Mouse (Mus musculus): ENCODE data around the gene Prm3.

The Prm3 gene

GRCm38 (mm10) chr16:10773543-10773942 is 17.2 kb downstream of the Prm3 start:
- in situ Hi-C loops (cut with MboI, MseI) = loop anchor here (5.0 kb wide), 1 partner anchor 111 kb away; no protein-coding TSS in a partner anchor

GRCm38 (mm10) chr16:10771769-10772510 is 18.8 kb downstream of the Prm3 start:
- in situ Hi-C loops (cut with MboI, MseI) = loop anchor here (5.0 kb wide), 1 partner anchor 110 kb away; no protein-coding TSS in a partner anchor

DNA sequence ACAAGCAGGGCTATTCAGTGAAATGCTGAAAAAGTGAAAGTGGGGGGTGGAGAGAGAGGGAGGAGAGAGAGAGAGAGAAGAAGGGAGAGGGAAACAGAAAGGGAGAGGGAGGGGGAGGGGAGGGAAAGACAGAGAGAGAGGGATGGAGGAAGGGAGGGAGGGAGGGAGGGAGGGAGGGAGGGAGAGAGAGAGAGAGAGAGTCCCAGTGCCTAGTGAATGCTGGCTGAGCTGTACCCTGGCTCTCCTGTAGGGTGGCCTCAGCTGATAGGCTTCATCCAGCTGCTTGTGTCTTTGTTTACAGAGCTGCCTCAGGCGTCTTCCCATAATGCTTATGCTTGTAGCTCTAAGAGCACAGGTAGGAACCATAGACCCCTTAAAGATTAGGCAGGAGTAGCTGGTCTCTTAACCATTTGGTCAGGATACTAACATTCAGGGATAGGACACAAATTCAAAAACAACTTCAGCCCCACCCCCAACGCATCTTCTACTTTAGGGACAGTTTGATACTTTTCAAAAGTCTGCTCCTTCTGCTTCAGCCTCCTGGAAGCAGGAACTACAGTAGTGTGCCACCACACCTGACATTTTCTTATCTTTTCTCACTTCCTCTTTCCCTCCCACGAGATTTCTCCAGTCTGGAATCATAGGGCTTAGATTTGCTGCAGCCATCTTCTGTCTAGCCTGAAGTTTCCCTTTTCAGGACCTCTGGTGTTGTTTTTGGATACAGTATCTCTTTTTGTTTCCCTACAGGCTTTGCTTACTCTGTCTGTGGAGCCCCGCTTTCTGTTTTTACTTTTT is 20.0 kb downstream of the Prm3 start:
- in situ Hi-C loops (cut with MboI, MseI) = loop anchor here (5.0 kb wide), 1 partner anchor 108 kb away; no protein-coding TSS in a partner anchor

- in situ Hi-C loops (cut with MboI, MseI) = loop anchor here (5.0 kb wide), 1 partner anchor 107 kb away; no protein-coding TSS in a partner anchor
These were observed 21.1 kb downstream of the Prm3 start for GRCm38 (mm10) chr16:10769661-10770060.

GRCm38 (mm10) chr16:10768821-10769220 is 21.9 kb downstream of the Prm3 start:
- in situ Hi-C loops (cut with MboI, MseI) = no loop called here

DNA sequence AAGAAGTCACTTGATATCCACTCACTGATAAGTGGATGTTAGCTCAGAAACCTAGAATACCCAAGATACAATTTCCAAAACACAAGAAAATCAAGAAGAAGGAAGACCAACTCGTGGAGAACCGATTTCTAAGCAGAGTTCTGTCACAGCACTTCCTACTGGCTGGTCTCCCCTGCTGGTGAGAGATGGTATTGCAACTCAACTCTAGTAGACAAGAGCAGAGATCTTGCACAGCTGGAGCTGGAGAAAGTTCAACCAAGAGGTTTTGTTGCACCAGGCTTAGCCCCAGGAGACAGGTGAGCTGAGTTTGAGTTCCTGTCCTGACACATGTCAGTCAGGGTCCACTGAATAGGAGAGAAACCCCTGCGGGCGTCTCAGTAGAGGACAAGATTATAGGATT is 23.6 kb downstream of the Prm3 start:
- in situ Hi-C loops (cut with MboI, MseI) = no loop called here

DNA sequence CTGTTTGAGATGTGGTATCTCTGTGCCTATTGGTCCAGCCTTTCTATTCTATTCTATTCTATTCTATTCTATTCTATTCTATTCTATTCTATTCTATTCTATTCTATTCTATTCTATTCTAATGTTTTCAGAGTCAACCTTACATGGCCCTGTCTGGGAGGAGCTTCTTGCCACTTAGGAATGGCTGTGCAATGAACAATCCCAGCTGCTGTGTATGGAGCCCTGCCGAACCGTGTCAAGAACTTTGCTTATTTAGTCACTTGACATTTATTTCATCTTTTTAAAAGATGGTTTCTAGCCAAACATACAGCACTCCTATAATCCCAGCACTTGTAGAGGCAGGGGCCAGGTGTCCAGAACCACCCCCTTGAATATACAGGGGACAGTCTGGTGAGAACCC is 26.4 kb downstream of the Prm3 start:
- in situ Hi-C loops (cut with MboI, MseI) = no loop called here

DNA sequence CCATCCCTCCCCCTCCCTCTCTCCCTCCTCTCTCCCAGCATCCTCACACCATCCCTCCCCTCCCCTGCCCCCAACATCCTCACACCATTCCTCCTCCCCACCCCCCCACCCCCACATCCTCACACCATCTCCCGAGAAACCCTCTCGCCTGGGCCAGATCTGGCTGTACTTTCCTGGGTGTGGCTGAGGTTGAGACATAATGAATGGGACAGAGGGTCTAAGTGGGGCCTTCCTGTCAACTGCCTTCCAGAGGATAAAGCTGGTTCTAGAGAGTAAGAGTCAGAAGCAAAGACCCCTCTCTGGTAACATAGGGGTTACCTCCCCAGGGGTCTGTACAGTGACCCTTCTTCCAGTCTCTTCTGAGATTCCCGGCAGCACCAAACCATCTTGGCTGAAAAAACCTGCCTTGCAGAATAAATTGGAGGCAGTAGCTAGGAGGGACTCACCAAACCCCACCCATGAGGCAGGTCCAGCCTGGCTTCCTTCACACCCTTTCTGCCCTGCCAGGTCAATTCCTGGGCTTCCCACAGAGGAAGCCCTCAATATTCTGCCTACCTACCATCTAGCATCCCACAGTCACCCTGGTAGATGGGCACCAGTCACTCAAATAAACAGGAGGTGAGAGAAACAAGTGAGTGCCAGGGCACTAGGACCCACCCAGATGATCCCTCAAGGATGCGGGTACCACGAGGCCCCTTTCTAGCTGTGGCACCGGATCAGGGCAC is 27.0 kb downstream of the Prm3 start:
- in situ Hi-C loops (cut with MboI, MseI) = no loop called here

DNA sequence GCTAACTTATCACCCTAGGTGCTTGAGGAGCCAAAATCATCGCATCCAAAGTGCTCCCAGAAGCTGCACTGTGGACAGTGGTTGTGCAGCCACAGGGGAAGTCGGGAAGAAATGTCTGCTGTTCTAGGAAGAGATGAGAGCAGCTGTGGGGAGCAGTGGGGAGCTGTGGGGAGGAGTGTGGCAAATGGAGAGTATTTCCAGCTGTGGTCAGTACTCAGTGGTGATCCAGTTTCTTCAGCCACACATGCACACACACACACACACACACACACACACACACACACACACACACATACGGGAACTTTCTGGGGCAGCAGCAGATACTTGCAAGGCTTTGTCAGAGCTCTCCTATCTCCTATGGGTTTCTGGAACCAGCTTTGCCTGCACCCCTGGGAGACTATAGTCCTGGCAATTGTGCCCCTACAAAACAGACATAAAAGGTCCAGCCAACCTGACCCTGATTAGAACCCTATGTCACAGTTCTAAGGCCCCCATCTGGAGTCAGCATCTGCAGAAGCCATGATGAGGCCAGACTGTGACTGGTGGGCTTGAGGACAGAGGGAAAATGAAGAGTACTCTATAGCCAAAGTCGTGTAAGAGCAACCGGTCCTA is 28.0 kb downstream of the Prm3 start:
- in situ Hi-C loops (cut with MboI, MseI) = no loop called here

DNA sequence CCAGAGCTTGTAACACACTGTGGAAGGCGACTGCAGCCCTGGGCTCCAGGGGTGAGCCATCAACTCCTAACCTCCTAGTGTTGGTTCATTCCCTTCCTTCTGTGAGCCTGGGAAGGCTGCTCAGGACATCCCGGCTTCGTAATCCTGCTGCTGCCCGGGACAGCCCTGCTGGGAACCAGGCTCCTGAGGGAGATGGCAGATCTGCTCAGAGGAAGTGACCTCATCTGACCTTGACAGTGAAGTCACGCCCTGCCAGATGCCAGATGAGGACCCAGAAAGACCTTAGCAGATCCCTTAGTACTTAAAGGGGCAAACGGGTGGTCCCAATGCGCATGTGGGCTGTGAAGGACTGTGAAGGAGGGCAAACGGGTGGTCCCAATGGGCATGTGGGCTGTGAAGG is 29.5 kb downstream of the Prm3 start:
- in situ Hi-C loops (cut with MboI, MseI) = no loop called here

DNA sequence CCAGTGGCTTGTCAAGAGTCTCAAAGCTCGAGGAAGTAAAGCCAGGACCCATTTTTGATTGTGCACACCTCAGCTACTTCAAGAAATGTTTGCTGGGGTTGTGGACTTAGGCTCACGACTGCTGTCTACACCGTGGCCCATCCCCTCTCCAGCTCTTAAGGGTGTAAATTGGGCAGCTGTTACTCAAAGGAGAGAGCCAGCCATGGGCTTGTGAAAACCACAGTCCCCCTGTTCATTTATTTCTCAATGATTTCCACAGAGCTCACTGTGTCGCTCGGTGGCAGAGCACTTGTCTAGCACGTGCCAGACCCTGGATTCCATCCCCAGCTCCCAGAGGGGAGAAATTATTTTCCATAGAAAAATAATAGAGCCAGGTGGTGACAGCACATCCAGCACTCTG is 34.5 kb downstream of the Prm3 start:
- in situ Hi-C loops (cut with MboI, MseI) = no loop called here

GRCm38 (mm10) chr16:10754521-10755296 is 36.0 kb downstream of the Prm3 start:
- in situ Hi-C loops (cut with MboI, MseI) = no loop called here

GRCm38 (mm10) chr16:10749824-10750223 is 40.9 kb downstream of the Prm3 start:
- in situ Hi-C loops (cut with MboI, MseI) = no loop called here

DNA sequence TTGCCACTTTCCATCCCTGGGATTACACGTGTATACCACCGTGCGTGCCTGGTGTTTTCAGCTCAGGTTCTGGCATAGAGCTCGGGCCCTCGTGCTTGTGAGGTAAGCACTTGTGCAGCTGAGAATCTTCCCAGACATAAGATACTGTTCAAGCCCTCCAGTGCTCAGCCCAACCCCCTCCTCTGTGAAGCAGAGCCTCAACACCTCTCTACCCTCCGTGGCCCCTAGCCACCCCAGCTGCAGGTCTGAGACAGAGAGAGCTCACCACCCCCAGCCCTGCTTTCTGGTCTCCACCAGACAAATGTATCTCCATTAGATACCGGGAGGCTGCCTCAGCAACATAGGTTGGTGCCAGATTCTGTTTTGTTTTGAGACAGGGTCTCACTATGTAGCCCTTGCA is 41.5 kb downstream of the Prm3 start:
- in situ Hi-C loops (cut with MboI, MseI) = no loop called here

DNA sequence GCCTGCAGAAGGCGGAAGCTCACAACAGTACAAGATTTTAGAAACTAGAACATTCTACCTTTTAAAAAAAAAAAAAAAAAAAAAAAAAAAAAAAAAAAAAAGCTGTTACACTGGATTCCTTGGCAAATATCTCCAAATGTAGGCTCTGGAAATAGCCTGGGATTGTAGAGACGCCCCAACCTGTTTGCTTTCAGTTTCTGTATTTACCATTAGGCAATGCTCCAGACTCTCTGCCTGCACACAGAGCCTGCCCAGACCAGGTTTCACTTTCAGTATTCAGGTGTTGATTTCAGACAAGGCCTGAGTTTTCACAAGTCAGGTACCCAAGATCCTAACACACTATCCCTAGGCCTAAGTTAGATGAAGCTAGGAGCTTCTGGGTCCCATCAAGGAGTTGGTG is 49.6 kb downstream of the Prm3 start:
- in situ Hi-C loops (cut with MboI, MseI) = no loop called here

All from regulatory T cell (primary cell).